Mouse (Mus musculus): ENCODE measurements around the gene Otos.

Otos gene

DNA sequence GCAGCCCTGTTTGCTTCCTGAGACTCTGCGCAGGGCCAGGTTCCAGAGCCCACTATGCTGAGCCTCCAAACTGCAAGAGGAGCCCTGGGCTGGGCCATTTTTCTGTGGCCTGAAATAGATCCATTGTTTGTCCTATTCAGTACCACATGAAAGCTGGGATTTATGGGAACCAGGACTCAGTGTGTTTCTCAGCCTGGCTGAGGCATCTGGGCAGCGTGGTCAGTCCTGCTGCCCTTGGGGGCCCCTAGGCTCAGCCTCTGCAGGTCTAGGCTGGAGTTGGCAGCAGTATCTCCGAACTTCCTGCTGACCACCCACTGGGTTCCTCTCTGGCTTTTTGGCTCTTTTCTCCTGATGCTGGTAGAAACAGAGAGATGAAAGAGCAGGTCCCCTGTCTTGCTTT is 2.8 kb upstream of the Otos start:
- in situ Hi-C loops (cut with MboI; ENCODE audit: low pct_unique_long_range_greater_than_20kb in 1 of 2, low sequenced_read_pairs in 2 of 2, unreplicated experiment in 1 of 2) = no loop called here

DNA sequence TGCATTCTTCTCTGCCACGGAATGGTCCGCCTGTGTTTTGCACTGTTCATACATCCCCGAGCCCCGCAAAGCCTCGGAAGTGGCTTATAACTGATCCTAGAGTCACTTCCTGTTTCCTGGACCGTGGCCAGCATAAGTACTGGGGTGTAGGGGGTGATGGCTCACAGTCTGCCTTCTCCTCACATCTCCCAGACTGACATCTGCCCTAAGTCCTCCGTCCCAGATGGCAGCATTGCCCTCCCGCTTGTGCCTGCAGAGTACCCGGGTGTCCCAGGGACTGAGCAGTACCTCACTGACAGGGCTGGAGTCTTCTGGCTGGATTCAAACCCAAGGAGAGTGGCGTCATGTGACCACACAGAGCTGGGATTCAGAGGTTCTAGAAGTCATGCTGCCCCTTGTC is 444 bp downstream of the Otos start:
- in situ Hi-C loops (cut with MboI; ENCODE audit: low pct_unique_long_range_greater_than_20kb in 1 of 2, low sequenced_read_pairs in 2 of 2, unreplicated experiment in 1 of 2) = loop anchor here in 1 of 2 experiments (5.0 kb wide), 1 partner anchor 189 kb away; no protein-coding TSS in a partner anchor

DNA sequence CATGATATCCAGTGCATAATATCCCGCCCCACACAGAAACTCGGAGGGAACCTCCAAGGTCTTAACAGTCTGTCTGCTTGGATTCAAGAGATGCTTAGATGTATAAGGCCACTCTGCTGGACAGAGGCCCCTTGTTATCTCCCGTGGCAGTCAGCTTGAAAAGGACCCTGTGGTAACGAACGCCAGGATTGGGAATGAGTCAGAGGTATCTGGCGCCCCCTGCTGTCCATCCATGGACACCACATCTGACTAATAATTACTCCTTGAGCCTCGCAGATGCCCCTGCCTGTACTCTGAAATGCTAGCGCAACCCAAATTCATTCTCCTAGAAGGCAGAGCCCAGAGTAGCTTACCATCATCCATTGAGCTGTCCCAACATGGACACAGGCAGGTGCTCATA is 889 bp downstream of the Otos start:
- in situ Hi-C loops (cut with MboI; ENCODE audit: low pct_unique_long_range_greater_than_20kb in 1 of 2, low sequenced_read_pairs in 2 of 2, unreplicated experiment in 1 of 2) = loop anchor here in 1 of 2 experiments (5.0 kb wide), 1 partner anchor 190 kb away; no protein-coding TSS in a partner anchor

DNA sequence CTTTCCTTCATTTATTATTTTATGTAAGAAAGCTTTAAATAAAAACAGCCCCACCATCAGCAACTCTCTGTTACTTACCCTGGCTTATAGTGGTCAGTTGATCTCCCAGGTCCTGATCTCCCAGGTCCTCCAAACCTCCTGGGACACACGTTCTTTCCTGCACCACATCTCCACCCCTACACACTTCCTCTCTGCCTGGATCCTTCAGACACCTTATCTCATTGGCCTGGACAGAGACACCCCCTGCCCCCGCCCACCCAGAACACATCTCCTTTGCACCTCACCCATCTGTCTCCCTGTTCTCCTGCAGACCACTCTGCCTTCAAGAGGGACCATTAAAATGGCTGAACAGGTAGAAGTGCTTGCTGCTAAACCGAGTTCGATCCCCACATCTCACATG is 1.6 kb downstream of the Otos start:
- in situ Hi-C loops (cut with MboI; ENCODE audit: low pct_unique_long_range_greater_than_20kb in 1 of 2, low sequenced_read_pairs in 2 of 2, unreplicated experiment in 1 of 2) = loop anchor here in 1 of 2 experiments (5.0 kb wide), 1 partner anchor 190 kb away; no protein-coding TSS in a partner anchor

DNA sequence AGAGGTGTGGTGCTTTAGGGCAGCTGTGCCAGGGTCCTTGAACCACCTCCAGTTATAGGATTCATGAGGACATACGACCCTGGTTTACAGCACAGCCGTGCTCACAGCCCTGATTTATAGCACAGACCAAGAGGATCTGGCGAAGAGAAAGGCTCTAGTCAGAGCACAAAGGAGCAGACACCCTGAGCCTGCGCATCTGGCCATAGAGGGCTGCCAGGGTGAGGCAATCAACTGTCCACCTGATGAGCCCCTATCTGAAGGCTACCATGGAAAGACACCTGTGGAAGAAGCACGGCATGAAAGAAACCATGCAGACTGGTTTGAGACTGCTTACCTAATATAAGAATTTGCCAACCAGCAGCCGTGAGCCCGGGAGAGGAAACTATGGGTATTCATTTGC is 2.0 kb downstream of the Otos start:
- in situ Hi-C loops (cut with MboI; ENCODE audit: low pct_unique_long_range_greater_than_20kb in 1 of 2, low sequenced_read_pairs in 2 of 2, unreplicated experiment in 1 of 2) = loop anchor here in 1 of 2 experiments (5.0 kb wide), 1 partner anchor 191 kb away; no protein-coding TSS in a partner anchor

DNA sequence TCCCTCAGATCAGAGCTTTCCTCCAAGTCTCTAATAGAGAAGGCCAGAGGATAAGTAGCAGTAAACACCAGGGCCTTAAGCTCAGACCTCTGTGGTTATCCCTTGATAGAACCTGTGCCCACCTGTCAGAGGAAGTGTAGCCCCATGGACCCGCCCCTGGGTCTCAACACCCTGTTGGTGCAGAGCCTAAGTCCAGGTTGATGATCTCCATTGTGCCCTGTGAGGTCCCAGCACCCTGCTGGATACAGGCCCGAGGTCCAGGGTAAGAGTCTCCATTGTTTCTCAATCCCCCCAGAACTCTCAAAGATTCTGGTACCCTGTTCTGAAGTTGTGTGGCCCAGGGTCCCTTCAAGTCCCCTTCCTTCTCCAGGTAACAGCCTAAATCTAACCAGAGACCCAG is 2.5 kb downstream of the Otos start:
- in situ Hi-C loops (cut with MboI; ENCODE audit: low pct_unique_long_range_greater_than_20kb in 1 of 2, low sequenced_read_pairs in 2 of 2, unreplicated experiment in 1 of 2) = loop anchor here in 1 of 2 experiments (5.0 kb wide), 1 partner anchor 191 kb away; no protein-coding TSS in a partner anchor

DNA sequence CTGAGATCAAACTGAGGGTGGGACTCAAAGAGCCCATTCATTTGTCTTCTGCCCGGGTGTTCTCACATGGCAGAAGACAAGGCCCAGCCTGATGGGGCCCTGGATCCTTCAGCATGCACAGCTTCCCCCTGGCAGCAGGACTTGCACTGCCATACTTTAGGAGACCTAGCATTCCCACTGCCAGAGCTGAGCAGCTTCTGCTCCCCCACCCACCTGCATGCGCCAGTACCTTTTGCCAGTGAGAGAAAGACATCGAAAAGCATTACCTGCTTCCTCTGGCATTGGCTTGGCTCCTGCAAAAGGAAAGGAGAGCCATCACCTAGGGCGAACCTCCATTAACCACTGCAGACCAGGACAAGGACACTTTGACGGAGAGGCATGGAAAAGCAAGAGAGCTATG is 3.7 kb downstream of the Otos start:
- in situ Hi-C loops (cut with MboI; ENCODE audit: low pct_unique_long_range_greater_than_20kb in 1 of 2, low sequenced_read_pairs in 2 of 2, unreplicated experiment in 1 of 2) = loop anchor here in 1 of 2 experiments (5.0 kb wide), 1 partner anchor 192 kb away; no protein-coding TSS in a partner anchor

DNA sequence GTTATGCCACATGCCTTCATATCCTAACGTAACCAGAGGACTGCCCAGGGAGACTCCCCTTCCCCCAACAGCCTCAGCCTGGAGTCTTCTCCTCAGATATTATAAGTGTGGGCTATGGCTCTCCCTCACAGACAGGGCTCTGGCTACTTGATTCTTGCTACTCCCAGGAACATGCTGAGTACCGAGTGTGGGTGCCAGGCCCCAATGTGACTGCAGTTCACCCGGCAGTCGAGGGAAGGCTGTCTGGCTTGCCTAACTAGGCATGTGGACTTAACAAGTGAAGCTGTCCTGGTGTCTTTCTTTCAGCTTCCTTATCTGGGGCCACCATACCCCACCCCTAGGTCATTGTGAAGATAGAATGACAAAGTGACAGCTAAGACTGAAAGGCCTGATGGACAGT is 5.0 kb downstream of the Otos start:
- in situ Hi-C loops (cut with MboI; ENCODE audit: low pct_unique_long_range_greater_than_20kb in 1 of 2, low sequenced_read_pairs in 2 of 2, unreplicated experiment in 1 of 2) = no loop called here

DNA sequence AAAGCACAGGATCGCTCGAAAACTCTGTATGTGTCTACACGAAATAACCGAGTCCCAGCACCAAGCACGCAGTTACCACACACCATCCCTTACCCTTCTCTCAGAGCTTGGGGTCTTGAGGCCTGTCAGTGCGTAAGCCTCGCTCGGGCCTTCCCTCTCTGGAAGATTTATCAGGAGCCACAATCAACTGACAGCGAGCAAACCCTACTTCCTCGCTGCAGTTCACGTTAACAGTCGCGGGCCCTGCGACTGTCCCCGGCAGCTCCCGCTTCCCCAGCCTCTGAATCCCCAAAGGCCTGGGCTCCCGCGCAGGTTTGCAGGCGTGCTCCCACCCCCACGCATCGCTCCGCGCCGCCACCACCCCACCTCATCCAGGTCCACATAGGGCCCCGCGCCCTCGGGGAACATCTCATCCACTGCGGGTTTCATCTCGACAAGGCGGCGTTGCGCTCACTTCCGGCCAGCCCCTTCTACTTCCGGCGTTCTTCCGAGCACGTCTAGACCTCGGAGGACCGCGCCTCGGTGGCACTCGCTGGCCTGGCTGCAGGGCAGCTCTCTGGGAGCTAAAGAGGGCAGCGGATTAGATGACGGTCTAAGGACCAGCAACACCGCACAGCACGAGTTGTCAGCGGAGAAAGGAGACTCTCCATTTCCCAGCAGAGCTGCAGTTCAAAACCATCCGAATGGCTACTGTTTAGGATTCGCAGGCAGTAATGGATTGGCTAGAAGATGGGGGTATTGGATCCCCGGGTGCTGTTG is 6.9 kb downstream of the Otos start, which contains the start of gene Cops9:
TSS of gene Cops9 (minus strand) at position 472 of the 759 bp plus-strand sequence.
- in situ Hi-C loops (cut with MboI; ENCODE audit: low pct_unique_long_range_greater_than_20kb in 1 of 2, low sequenced_read_pairs in 2 of 2, unreplicated experiment in 1 of 2) = no loop called here

DNA sequence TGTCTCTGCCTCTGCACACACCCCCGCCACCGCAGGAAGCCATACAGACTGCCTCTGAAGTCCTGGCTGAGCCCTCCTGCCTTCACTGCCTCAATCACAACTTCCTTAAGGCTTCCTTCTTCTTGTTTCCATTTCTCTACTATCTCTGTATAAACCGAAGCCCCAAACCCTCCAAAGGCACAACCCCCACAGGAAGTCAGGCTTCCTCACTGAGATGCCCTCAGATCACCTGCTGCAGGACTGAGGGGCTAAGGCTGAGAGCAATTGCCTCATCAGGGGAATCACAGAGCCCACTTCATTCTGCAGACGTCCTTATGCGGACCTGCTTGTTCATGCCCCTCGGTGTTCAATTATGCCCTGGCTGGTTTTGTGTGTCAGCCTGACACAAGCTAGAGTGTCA is 8.2 kb downstream of the Otos start:
- in situ Hi-C loops (cut with MboI; ENCODE audit: low pct_unique_long_range_greater_than_20kb in 1 of 2, low sequenced_read_pairs in 2 of 2, unreplicated experiment in 1 of 2) = no loop called here

DNA sequence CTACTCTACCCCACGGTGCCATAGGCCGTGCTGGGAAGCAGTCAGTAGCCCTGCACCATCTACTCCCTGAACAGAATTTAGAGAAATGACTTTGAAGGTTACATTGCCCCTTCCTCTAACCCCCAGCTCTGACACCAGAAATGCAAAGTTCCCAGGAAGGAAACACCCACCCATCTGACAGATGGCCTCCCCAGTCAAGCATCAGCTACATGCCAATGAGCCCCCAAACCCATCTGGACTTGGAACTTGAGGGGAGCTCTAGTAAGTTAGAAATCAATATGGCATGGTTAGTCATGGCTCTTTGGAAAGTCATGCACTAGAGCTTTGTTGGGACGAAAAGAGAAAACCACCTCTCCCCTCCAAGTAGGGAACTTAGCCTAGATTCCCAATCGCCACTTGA is 9.9 kb downstream of the Otos start:
- in situ Hi-C loops (cut with MboI; ENCODE audit: low pct_unique_long_range_greater_than_20kb in 1 of 2, low sequenced_read_pairs in 2 of 2, unreplicated experiment in 1 of 2) = no loop called here

DNA sequence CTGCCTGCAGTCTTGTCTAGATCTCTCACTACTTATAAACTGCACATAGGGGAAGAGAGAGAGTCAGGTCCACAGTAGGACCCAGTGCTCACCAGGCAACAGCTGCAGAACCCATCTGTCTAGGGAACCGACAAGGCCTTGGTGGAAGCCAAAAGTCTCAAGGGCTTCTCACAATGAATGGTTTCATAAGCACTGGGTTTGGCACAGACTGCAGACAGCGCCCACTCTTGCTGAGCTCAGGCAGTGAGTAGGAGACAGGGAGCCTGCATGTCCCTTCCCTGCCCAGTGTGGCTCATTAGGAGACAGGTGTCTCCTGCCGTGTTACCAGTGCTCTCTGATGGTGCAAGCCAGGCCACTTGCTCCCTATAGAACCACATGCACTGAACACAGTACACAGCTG is 10.5 kb downstream of the Otos start:
- in situ Hi-C loops (cut with MboI; ENCODE audit: low pct_unique_long_range_greater_than_20kb in 1 of 2, low sequenced_read_pairs in 2 of 2, unreplicated experiment in 1 of 2) = no loop called here

DNA sequence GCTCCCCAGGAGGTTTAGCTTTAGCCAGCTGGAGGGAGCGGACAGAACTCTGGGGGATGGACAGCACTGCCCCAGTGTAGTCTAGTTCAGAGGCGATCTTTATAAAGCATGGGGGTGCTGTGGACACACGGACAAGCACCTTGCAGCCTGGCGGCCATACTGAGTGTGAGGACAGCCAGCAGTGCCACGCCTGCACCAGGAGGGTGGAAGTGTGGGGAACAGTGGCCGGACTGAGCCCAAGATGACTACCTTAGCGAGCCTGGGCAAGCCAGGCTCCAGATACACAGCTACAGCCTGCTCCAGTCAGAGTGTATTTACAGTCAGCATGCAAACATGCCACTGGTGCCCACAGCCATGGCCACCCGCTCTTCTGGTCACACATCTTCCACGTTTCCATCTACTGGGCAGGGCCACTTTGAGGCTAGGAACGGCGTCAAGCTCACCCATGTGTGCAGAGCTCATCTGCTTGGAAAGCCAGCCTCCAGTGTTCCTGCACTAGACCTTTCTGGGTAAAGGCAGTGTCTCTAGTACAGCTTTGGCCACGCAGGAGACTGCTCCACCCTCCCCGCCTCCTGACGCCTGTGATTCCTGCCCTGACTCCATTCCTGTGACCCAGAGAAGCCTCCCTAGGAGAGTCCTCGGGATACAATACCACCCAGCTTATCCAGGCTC is 11.0 kb downstream of the Otos start:
- in situ Hi-C loops (cut with MboI; ENCODE audit: low pct_unique_long_range_greater_than_20kb in 1 of 2, low sequenced_read_pairs in 2 of 2, unreplicated experiment in 1 of 2) = no loop called here

DNA sequence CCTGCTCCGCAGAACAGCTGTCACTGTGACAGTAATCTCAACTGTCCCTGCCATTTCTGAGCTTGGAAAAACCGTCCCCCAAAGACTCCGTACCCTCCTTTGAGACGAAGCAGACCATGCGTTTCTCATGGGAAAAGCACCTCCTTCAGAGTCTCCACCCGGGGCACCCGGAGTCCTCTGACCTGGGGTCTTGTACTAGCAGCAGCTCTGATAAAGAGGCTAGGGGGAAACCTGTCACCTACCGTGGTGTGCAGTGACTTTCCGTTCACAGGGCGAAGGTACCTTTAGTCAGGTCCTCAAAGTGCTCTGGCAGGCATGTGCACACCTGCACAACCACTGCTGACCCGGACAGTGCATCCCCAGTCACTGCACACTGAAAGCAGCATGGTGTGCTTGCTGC is 12.0 kb downstream of the Otos start:
- in situ Hi-C loops (cut with MboI; ENCODE audit: low pct_unique_long_range_greater_than_20kb in 1 of 2, low sequenced_read_pairs in 2 of 2, unreplicated experiment in 1 of 2) = no loop called here

DNA sequence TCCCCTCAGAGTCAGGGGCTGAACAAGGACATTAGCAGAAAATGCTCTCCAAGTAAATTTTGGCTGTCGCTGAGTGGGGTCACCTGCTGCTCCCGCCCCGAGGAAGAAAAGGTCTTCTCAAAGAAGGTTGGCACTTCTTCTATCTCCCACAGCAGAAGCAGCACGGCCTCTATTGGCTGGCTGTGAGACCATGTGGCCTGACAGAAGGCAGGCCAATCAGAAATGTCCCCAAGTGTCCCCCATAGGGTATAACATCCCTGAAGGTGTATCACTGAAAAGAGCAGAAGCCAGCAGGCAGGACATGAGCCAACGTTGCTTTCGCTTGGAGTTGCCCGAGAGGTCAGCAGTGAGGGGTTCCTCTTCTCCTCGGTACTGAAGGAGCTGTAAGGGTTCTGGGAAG is 12.6 kb downstream of the Otos start:
- in situ Hi-C loops (cut with MboI; ENCODE audit: low pct_unique_long_range_greater_than_20kb in 1 of 2, low sequenced_read_pairs in 2 of 2, unreplicated experiment in 1 of 2) = no loop called here

DNA sequence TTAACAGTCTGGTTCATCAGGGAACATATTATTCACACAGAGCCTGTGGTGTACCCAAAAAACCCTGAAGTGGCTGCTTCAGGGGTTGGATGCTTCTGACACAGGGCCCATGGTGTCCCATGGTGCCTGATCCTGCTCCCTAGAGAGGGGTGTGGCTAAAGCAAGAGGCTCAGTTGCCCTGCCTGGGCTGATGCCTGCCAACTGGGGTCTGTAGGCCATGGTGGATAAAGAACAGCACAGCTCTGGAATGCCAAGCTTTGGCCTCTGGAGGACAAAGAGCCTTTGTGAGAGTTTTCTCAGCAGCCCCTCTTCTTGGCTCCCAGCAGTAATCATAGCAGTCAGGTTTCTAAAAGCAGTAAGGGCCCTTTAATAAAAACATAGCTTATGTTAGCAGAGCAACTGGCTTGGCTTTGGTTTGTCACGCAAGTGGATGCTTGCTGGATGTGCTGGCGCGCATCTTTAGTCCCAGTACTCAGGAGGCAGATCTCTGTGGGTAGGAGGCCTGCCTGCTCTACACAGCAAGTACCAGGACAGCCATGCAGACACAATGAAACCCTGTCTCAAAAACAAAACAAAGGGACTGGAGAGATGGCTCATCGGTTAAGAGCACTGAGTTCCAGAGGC is 13.6 kb downstream of the Otos start:
- in situ Hi-C loops (cut with MboI; ENCODE audit: low pct_unique_long_range_greater_than_20kb in 1 of 2, low sequenced_read_pairs in 2 of 2, unreplicated experiment in 1 of 2) = no loop called here

DNA sequence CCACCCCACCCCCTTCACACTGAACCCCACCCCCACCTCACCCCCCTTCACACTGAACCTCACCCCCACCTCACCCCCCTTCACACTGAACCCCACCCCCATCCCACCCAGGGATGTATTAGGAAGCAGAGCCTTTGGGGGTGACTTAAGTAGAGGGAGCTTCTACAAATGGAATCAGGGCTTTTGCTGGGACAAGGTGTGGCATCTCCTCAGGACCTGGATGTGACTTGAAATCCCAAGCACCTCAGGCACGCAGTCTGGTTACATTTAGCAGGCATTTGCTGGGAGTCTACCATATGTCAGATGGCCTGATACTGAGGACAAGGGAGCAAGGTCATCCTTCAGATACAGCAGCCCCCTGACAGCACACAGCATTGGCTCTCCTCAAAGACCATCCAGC is 14.1 kb downstream of the Otos start:
- in situ Hi-C loops (cut with MboI; ENCODE audit: low pct_unique_long_range_greater_than_20kb in 1 of 2, low sequenced_read_pairs in 2 of 2, unreplicated experiment in 1 of 2) = no loop called here

DNA sequence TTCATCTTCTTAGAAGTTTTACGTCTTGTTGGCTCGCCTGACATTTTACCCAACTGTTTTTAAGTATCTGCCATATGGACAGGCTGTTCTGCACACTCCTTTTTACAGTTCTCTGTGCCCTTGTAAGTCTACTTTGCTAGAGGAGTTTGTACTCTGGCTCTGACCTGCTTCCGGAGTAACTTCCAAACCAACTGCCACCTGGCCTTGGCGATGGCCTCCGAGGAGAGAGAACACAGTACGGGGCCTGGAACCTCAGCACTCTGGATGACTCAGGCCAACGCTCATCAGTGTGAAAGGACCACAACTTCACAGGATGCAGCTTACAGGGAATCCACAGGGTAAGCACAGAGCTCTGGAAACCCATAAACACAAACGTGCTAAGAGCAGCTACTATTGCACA is 14.9 kb downstream of the Otos start:
- in situ Hi-C loops (cut with MboI; ENCODE audit: low pct_unique_long_range_greater_than_20kb in 1 of 2, low sequenced_read_pairs in 2 of 2, unreplicated experiment in 1 of 2) = no loop called here

DNA sequence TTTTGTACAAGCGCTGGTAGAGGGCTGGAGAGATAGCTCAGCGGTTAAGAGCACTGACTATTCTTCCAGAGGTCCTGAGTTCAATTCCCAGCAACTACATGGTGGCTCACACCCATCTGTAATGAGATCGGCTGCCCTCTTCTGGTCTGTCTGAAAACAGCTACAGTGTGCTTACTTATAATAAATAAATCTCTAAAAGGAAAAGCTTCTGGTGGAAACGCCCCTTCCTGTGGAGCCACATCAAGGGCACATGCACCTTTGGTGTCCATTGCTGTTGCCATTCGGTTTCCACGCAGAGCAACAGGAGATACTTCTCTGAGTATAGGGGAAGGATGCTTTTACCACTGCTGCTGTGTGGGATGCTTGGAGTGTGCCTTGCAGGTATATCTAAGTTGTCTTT is 15.7 kb downstream of the Otos start:
- in situ Hi-C loops (cut with MboI; ENCODE audit: low pct_unique_long_range_greater_than_20kb in 1 of 2, low sequenced_read_pairs in 2 of 2, unreplicated experiment in 1 of 2) = no loop called here
